Mouse (Mus musculus) bone marrow, adult 2 months (tissue): ENCODE measurements at regions not wholly inside any gene's neighbourhood (a gene's known extent, or its start where the extent isn't known, plus 50 kb on each side); places are given as distances from the start of the nearest gene placed in this dataset.

Experiments used
- CTCF ChIP-seq: fragments of 200-500 bp; IDR thresholded peaks from 2 replicates; pipeline ENCODE4 v1.5.1; 2011; ENCODE audit warnings: low read length, control low read depth; ENCODE audit not compliant: control insufficient read depth, insufficient read depth
- POLR2A ChIP-seq: fragments of 200-500 bp; IDR thresholded peaks from 2 replicates; pipeline ENCODE4 v1.6.1; 2011; ENCODE audit warnings: low read depth, mild to moderate bottlenecking, control low read depth, low read length, borderline replicate concordance; ENCODE audit not compliant: control insufficient read depth

- TF ChIP-seq CTCF (no peak), POLR2A (no peak)
Measured at GRCm38 (mm10) chr9:83258986-83259385, 112.5 kb upstream of the Hmgn3 start.
